Comparison of ENCODE assay signal across 13 mouse cellular contexts in genomic region chr6:17079304-17079703, GRCm38 (mm10). TPM values are rescaled to one million over a fixed set of nuclear protein-coding genes. Genes with fewer than 3 reads are reported as not detected.
A peak's percentile ranks its signal among the peaks of the same experiment; 100 is the strongest.
DNase-seq lines count a peak whose midpoint lies in the region; ATAC-seq lines count a peak whose summit lies in the region.
"Had no signal": no experiment of that assay in that cellular context is flagged by ENCODE, and none has a peak within 500 bp of the region (broad histone marks: within the 10 kb centered on the region; RNA-seq: fewer than 3 reads in every experiment).

No protein-coding gene starts in this region.

- peaks cover 34% of the 10 kb centered on the region for H3K4me1 ChIP-seq in limb, embryonic 13.5 days
- peaks cover 24% of the 10 kb centered on the region for H3K4me1 ChIP-seq in limb, embryonic 10.5 days
- H3K4me1 ChIP-seq: liver, embryonic 13.5 days had no signal

- no peaks in the 10 kb centered on the region for H3K9me3 ChIP-seq in limb, embryonic 13.5 days
- H3K9me3 ChIP-seq in limb, embryonic 10.5 days (replicated peaks): no peaks in the 10 kb centered on the region
- H3K9me3 ChIP-seq: G1E; liver, embryonic 13.5 days had no signal

- no peaks in the 10 kb centered on the region for H3K36me3 ChIP-seq in limb, embryonic 13.5 days
- no peaks in the 10 kb centered on the region for H3K36me3 ChIP-seq in limb, embryonic 10.5 days
- H3K36me3 ChIP-seq: G1E; liver, embryonic 13.5 days had no signal

- ATAC-seq in limb, embryonic 13.5 days (ENCODE audit: low FRiP score, low read depth): 0 out of 2 replicates have a peak, but pooled peaks have one; percentile 17
- ATAC-seq in erythroid progenitor cell, adult 5-6 weeks (replicated peaks; ENCODE audit: low FRiP score, poor library complexity, severe bottlenecking): no peak

- WGBS in limb, embryonic 13.5 days: 28% methylated on average over 5 of the region's 5 CpGs
- WGBS in limb, embryonic 10.5 days: 34% methylated on average over 5 of the region's 5 CpGs

- no peaks in the 10 kb centered on the region for H3K27me3 ChIP-seq in limb, embryonic 13.5 days
- H3K27me3 ChIP-seq in limb, embryonic 10.5 days (ENCODE audit: low read depth, poor library complexity, severe bottlenecking): no peaks in the 10 kb centered on the region
- H3K27me3 ChIP-seq: liver, embryonic 13.5 days had no signal

- H3K9ac ChIP-seq in limb, embryonic 13.5 days: no peak overlapping the region
- H3K9ac ChIP-seq: liver, embryonic 13.5 days had no signal

- 0 out of 2 replicates have a peak overlapping the region, but pooled peaks have one; percentile 16 for H3K4me2 ChIP-seq in limb, embryonic 13.5 days (replicated peaks)
- H3K4me2 ChIP-seq: liver, embryonic 13.5 days had no signal

- no peak overlapping the region for H3K27ac ChIP-seq in limb, embryonic 13.5 days
- no peak overlapping the region for H3K27ac ChIP-seq in limb, embryonic 10.5 days
- H3K27ac ChIP-seq: liver, embryonic 13.5 days had no signal

- DNase-seq in adrenal gland, postnatal 36 days: peak; percentile 5 to 24
- no peak for DNase-seq in adrenal gland, postnatal 14 days
- DNase-seq in limb, embryonic 10.5 days (ENCODE audit: low spot score): no peak
- peak; percentile 50 for DNase-seq in kidney, postnatal 10 days
- DNase-seq in lung, postnatal 14 days: no peak
- no peak for DNase-seq in liver
- DNase-seq: cerebellum, postnatal 25 days; liver, embryonic 13.5 days; lung, postnatal 4 days; right cerebral cortex, postnatal 25 days had no signal

- H3K4me3 ChIP-seq in limb, embryonic 13.5 days: no peak overlapping the region
- no peak overlapping the region for H3K4me3 ChIP-seq in limb, embryonic 10.5 days
- H3K4me3 ChIP-seq: liver, embryonic 13.5 days had no signal

RNA-seq across cellular contexts. Expression of gene Tes, which starts 14.4 kb away (rescaled TPM):
- 10 to 100 TPM in 1 of 2 experiments, 1 to 10 TPM in 1; 8.7 to 12.3 TPM for total RNA-seq in adrenal gland, postnatal 36 days (2021)
- 12.3 and 15.8 TPM in 2 replicates for total RNA-seq in adrenal gland, postnatal 14 days (2021)
- polyA plus RNA-seq in limb, embryonic 13.5 days (2015; fragmentation: Nextera tagmentation; extraction: Ambion mirVana): 95.0 and 96.8 TPM in 2 replicates
- polyA plus RNA-seq in limb, embryonic 10.5 days (2016; fragmentation: Nextera tagmentation; extraction: Ambion mirVana): 62.9 and 94.2 TPM in 2 replicates
- 3.8 and 22.0 TPM in 2 replicates for total RNA-seq in erythroid progenitor cell, adult 5-6 weeks (2015; ENCODE audit: low replicate concordance)
- total RNA-seq in erythroid progenitor cell, adult 5-6 weeks (2017; ENCODE audit: low replicate concordance): 4.5 and 5.3 TPM in 2 replicates
- polyA plus RNA-seq: G1E had no signal

Comparison
In these comparisons a context has a peak if more than half of its experiments do, and no peak if none do; other contexts are left out.
1. DNase-seq: peak in adrenal gland, postnatal 36 days (2 of 2) and kidney, postnatal 10 days (single experiment); none in adrenal gland, postnatal 14 days (single experiment), limb, embryonic 10.5 days (single experiment), lung, postnatal 14 days (single experiment) and liver (single experiment).